Mouse (Mus musculus) mouse trophoblast stem cell (cell line): ENCODE data around the gene Frat1.
"Not testable (repeated sequence)": the region's sequence is repeated elsewhere in the genome, so short reads cannot be mapped to it uniquely, and the experiment has no call there.

Experiments used
- in situ Hi-C, 2 experiments: fragments of 300-500 bp; cut with MseI, MboI; formaldehyde crosslinking; loops; 2 replicates in 1 of 2; 3 replicates in 1 of 2; pipeline ENCODE4 v1.15.1; 2025

Frat1 gene

GRCm38 (mm10) chr19:41842706-41843105 is 12.9 kb downstream of the Frat1 start:
- in situ Hi-C loops: no loop called here

- in situ Hi-C loops: no loop called here
Measured at GRCm38 (mm10) chr19:41844345-41844744, 14.6 kb downstream of the Frat1 start.

GRCm38 (mm10) chr19:41846366-41847090 is 16.8 kb downstream of the Frat1 start:
- in situ Hi-C loops: no loop called here

- in situ Hi-C loops: no loop called here
Measured at GRCm38 (mm10) chr19:41847091-41847581, 17.4 kb downstream of the Frat1 start.

- in situ Hi-C loops: not testable (repeated sequence)
Measured at GRCm38 (mm10) chr19:41847614-41847991, 17.8 kb downstream of the Frat1 start.

- in situ Hi-C loops: no loop called here
Measured at GRCm38 (mm10) chr19:41847992-41848851, 18.5 kb downstream of the Frat1 start, which contains the start of gene Frat2. Gene Frat2 (minus strand): TSS chr19:41848132.

- in situ Hi-C loops: no loop called here
Measured at GRCm38 (mm10) chr19:41850021-41850718, 20.4 kb downstream of the Frat1 start.

- in situ Hi-C loops: no loop called here
Measured at GRCm38 (mm10) chr19:41850719-41851543, 21.2 kb downstream of the Frat1 start.

GRCm38 (mm10) chr19:41852423-41852822 is 22.7 kb downstream of the Frat1 start:
- in situ Hi-C loops: no loop called here

GRCm38 (mm10) chr19:41857086-41857762 is 27.5 kb downstream of the Frat1 start:
- in situ Hi-C loops: no loop called here

GRCm38 (mm10) chr19:41857816-41858310 is 28.1 kb downstream of the Frat1 start:
- in situ Hi-C loops: no loop called here

GRCm38 (mm10) chr19:41866707-41867106 is 36.9 kb downstream of the Frat1 start:
- in situ Hi-C loops: no loop called here

- in situ Hi-C loops: no loop called here
Measured at GRCm38 (mm10) chr19:41869296-41869695, 39.5 kb downstream of the Frat1 start.

GRCm38 (mm10) chr19:41869946-41870345 is 40.2 kb downstream of the Frat1 start:
- in situ Hi-C loops: not testable (repeated sequence)

GRCm38 (mm10) chr19:41872285-41872684 is 42.5 kb downstream of the Frat1 start:
- in situ Hi-C loops: no loop called here

- in situ Hi-C loops: no loop called here
Measured at GRCm38 (mm10) chr19:41874356-41874755, 44.6 kb downstream of the Frat1 start.

GRCm38 (mm10) chr19:41881842-41882241 is 52.1 kb downstream of the Frat1 start:
- in situ Hi-C loops: no loop called here
